Mouse (Mus musculus) cerebellum, adult 2 months (tissue): ENCODE measurements around the gene Syt14.

Experiments
- CTCF ChIP-seq: fragments of 200-500 bp; IDR thresholded peaks from 2 replicates; pipeline ENCODE4 v1.5.1; 2011; ENCODE audit warnings: low read depth, mild to moderate bottlenecking, control low read depth, low read length, moderate library complexity, borderline replicate concordance; ENCODE audit not compliant: insufficient read depth
- POLR2A ChIP-seq: fragments of 200-500 bp; IDR thresholded peaks from 2 replicates; pipeline ENCODE4 v1.6.1; 2011; ENCODE audit warnings: low read length, control low read depth, borderline replicate concordance; ENCODE audit not compliant: insufficient read depth

DNA sequence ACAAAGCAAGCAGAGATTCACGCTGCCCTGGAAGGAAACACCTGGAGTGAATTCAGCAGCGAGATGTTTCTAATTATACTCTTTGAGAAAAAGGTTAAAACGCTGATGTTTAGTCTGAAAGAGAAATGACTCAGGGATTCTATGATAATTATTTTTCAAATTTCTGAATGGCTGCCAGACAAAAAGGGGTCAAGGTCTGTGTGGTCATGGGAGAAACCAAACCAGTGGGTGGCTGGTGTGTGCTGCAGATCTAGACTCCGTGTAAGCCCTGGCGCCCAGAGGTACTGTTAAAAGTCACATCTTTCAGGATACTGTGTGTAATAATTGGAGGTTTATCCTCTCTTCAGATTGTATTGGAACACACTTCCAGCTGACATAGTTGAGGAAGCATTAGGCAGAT, 18.8 kb upstream of the Syt14 start:
- TF ChIP-seq CTCF (no peak), POLR2A (no peak)
